Comparison of ENCODE assay signal across 8 mouse cellular contexts in genomic region chr11:112781994-112782356, GRCm38 (mm10). TPM values are rescaled to one million over a fixed set of nuclear protein-coding genes. Genes with fewer than 3 reads are reported as not detected.
DNase-seq lines count a peak whose midpoint lies in the region; ATAC-seq lines count a peak whose summit lies in the region.

Gene Sox9, plus strand, starts transcription at chr11:112782224.

- 0 out of 2 replicates have a peak, but pooled peaks cover 7% of the 10 kb centered on the region for H3K36me3 ChIP-seq in hindbrain, embryonic 12.5 days
- H3K36me3 ChIP-seq in lung, embryonic 16.5 days (ENCODE audit: control insufficient read depth, insufficient read depth, low read length), result no peaks in the 10 kb centered on the region

- peak; percentile 87 for ATAC-seq in hindbrain, embryonic 12.5 days (ENCODE audit: low FRiP score)
- ATAC-seq in lung, embryonic 16.5 days (ENCODE audit: low read depth), result peak; percentile 88

- 0% methylated on average over 15 of the region's 15 CpGs for WGBS in hindbrain, embryonic 12.5 days
- WGBS in lung, embryonic 16.5 days, result under 1% methylated on average over 15 of the region's 15 CpGs

- peak within 1 kb of the TSS; percentile 91 for H3K27ac ChIP-seq in hindbrain, embryonic 12.5 days
- H3K27ac ChIP-seq in lung, embryonic 16.5 days (ENCODE audit: low read length), result peak within 1 kb of the TSS; percentile 96

- peak; percentile 83 for DNase-seq in ZHBTc4 (ENCODE audit: low read depth, low spot score)
- DNase-seq in cerebellum, postnatal 10 days, result peak; percentile 94 to 96
- peak; percentile 87 to 91 for DNase-seq in frontal cortex, postnatal 10 days (ENCODE audit: low spot score in 2 of 2)
- DNase-seq in layer of hippocampus, postnatal 14 days (ENCODE audit: low spot score in 2 of 2), result peak; percentile 87 to 95
- DNase-seq in right cerebral cortex, postnatal 10 days (ENCODE audit: low spot score in 2 of 2), result peak; percentile 94 to 96
- DNase-seq in spleen, postnatal 10 days (ENCODE audit: low spot score in 2 of 2), result no peak

- no peaks in the 10 kb centered on the region for H3K9me3 ChIP-seq in hindbrain, embryonic 12.5 days (replicated peaks)
- H3K9me3 ChIP-seq in lung, embryonic 16.5 days (ENCODE audit: control insufficient read depth, low read length), result no peaks in the 10 kb centered on the region

- peak within 1 kb of the TSS; percentile 66 for H3K4me3 ChIP-seq in hindbrain, embryonic 12.5 days
- peak within 1 kb of the TSS; percentile 79 for H3K4me3 ChIP-seq in lung, embryonic 16.5 days (ENCODE audit: low read length)

- H3K4me2 ChIP-seq in hindbrain, embryonic 12.5 days (replicated peaks), result peak within 1 kb of the TSS; percentile 96
- H3K4me2 ChIP-seq in lung, embryonic 16.5 days (ENCODE audit: low read depth, low read length), result peak within 1 kb of the TSS; percentile 87

- peaks cover 17% of the 10 kb centered on the region for H3K27me3 ChIP-seq in hindbrain, embryonic 12.5 days
- peaks cover 24% of the 10 kb centered on the region; the same call in 1 of the 2 replicates for H3K27me3 ChIP-seq in lung, embryonic 16.5 days (ENCODE audit: control insufficient read depth, insufficient read depth, low read depth, low read length)

- H3K9ac ChIP-seq in hindbrain, embryonic 12.5 days, result peak within 1 kb of the TSS; percentile 93
- peak within 1 kb of the TSS; percentile 88 for H3K9ac ChIP-seq in lung, embryonic 16.5 days (ENCODE audit: low read length)

- H3K4me1 ChIP-seq in hindbrain, embryonic 12.5 days, result peaks cover 43% of the 10 kb centered on the region
- H3K4me1 ChIP-seq in lung, embryonic 16.5 days (replicated peaks; ENCODE audit: control insufficient read depth, insufficient read depth, low read length), result peaks cover 13% of the 10 kb centered on the region; the same call in 1 of the 2 replicates

RNA-seq across cellular contexts. Expression of gene Sox9, which starts in this region (rescaled TPM):
- 196 and 197 TPM in 2 replicates for polyA plus RNA-seq in hindbrain, embryonic 12.5 days (2016; fragmentation: Nextera tagmentation; extraction: Ambion mirVana)
- 10 to 100 TPM; 26.3 to 29.2 TPM for total RNA-seq in layer of hippocampus, postnatal 14 days (2021)
- 48.5 and 59.5 TPM in 2 replicates for polyA plus RNA-seq in lung, embryonic 16.5 days (2015; fragmentation: Nextera tagmentation; extraction: Ambion mirVana)

Comparison
In these comparisons a context has a peak if more than half of its experiments do, and no peak if none do; other contexts are left out.
1. DNase-seq: peak in ZHBTc4 (single experiment), cerebellum, postnatal 10 days (2 of 2), frontal cortex, postnatal 10 days (2 of 2), layer of hippocampus, postnatal 14 days (2 of 2) and right cerebral cortex, postnatal 10 days (2 of 2); none in spleen, postnatal 10 days (0 of 2).